Mouse (Mus musculus) 3134 (cell line): Measurements from ENCODE around the gene Nme7.

Experiments
- DNase-seq: peaks from one replicate; pipeline ENCODE4 v3.0.0-alpha.2; 2011; ENCODE audit warnings: low spot score; ENCODE audit not compliant: insufficient read length; ENCODE audit errors: extremely low read depth

Gene Nme7

DNA sequence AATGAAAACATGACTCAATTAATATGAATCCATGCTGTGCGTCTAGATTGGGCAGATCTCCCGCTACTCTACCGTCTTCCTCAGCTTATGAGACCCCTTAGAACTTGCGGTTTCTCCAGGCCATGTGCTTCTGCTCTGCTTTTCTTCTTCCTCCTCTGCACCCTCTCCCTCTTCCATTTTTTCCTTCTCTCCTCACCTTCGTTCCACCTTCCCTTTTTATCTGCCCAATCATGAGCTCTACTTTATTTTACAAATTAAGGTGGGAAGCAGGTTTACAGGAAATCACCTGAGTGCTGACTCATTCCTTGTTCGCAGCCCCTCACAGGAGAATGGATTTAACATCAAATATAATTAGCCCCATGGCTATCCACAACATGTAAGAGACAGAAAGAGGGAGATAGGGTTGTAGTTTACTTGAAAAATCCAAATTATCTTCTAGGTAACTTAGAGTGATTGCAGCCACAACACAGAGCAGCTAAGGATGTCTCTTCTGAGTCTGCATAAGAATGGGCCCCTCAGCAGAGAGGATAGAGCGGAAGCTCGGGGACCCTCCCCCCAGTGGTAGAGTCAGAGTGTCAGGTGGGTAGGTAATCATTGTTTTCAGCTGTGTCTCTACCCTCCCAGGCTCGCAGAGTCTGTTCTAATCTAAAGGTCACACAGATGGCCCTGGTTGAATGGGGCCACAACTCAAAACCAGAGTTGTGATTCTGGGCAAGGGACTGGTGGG is 73.0 kb downstream of the Nme7 start:
- no peak for DNase-seq

DNA sequence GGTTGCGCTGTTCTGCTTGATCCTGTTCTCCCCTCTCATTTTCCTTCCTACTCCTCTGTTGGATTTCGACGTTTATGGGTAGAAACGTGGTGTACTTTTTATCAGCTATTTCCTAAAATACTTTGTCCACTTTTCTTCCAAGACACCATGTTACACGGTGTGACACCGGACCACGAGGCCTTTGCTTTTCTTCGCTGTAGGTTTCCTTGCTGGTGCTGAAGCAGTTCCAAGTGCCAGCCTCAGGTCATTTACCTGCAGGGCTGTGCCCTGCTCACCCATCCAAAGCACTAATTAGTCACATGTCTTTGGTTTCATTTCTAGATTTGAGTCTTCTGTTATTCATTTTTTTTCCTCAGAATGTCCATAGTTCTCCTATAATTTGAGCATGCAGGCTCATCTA is 79.7 kb downstream of the Nme7 start:
- no peak for DNase-seq

DNA sequence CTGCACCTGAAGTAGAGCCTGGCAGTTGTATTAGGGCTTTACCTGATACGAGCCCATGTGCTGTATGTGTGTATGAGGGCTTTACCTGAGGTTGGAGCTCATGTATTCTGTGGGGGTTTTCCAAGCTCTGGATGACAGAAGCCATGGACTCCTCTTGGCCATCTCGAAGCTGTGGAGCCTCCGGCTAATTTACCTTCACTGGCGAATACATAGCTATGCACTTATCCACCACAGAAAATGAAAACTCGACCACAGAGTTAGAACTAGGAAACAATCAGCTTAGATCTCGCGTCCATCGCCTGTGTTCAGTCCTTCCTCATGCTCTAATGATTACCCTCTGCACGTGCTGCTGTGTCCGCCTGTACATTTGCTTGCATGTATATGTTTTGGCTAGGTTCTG is 80.4 kb downstream of the Nme7 start:
- no peak for DNase-seq

DNA sequence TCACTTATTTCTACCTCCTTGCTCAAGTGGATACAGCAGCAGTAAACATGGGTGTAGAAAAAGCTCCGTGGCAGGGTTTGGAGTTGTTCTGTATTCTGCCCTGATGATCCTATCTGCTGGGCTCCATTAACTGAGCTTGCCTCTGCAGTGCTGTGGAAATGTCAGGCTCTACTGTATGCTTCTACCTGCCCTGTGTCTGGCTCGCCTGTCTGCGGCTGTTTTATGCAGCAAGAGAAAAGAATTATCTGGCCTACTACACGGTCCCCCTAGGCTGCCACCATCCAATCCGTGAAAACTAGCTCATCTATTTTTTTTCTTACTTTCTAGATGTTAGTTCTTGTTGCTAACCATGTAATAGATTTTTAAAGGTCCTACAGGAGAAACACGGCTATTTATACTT is 81.1 kb downstream of the Nme7 start:
- DNase-seq = no peak

DNA sequence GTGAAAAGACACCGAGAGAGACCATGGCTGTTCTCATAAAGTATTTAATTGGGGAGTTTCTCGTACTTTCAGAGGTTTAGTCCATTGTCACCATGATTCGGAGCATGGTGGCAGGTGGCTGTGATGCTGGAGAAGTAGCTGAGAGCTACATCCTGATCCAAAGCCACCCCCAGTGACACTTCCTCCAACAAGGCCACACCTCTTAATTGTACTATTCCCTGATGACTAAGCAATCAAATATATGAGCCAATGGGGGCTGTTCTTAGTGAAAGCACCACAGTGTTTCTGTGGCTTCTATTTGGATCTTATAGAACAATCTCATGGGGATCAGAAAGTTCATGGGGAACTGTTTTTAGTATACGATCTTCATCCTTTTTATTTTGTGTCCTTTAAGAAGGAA is 85.8 kb downstream of the Nme7 start:
- DNase-seq = no peak

DNA sequence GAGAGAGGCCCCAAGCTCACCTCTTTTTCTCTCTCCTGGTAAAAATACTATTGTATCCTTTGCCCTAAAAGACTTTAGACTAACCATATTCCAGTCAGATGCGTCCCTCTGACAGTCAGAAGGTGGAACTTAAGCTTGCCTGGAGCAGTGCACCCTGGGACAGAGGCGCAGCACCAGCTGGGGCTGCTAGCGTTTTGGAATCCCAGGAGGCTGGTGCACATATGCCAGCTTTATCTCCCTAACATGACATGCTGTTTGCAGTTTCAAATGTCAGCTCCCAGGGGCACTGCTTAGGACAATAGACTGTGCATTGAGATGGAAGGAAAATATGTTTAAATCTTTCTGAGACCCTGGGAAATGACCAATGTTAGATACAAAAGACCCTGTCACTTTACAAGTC is 88.3 kb downstream of the Nme7 start:
- no peak for DNase-seq

DNA sequence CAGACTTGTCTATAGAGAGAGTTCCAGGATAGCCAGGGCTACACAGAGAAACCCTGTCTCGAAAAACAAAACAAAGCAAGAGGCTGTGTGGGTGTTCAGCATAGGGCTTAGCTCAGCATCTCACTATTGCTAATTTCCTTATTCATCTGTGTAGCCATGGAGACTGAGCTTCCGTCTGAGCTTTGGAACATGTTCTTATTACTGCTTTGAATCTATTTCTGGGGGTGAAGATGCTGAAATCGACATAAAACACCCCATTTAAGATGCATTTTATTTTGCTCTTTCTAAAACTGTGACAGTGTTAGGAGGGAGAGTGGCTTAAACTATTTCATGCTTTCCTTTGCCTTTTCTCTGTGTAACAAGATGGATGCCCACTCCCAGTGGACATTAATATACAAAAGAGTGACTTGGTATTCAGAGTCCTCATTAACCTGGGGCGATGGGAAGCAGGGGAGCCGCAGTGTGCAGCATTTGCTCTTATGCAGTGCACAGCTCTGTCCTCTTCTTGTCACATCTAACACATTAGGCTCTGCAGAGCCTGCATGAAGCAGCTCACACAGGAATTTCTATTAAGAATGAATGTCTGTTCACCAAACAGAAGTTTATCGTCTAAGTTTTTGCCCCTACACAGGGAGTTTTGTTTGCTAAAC is 91.3 kb downstream of the Nme7 start:
- no peak for DNase-seq

DNA sequence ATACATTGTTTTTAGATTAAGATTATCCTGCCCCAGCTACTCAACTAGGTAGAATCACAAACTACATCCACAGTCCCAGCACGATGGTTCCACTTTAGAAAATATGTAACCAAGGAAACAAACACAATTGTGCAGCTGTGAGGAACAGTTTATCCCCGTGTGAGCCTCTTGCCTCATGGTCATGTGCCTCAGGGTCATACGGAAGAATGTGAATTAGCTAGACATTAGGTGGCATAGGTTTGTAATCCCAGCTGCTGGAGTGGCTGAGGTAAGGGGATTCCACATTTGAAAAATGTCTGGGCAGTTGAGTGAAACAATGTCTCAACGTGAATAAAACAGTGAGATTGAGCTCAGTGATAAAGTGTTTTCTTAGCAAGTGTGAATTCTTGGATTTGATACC is 93.8 kb downstream of the Nme7 start:
- DNase-seq = no peak

DNA sequence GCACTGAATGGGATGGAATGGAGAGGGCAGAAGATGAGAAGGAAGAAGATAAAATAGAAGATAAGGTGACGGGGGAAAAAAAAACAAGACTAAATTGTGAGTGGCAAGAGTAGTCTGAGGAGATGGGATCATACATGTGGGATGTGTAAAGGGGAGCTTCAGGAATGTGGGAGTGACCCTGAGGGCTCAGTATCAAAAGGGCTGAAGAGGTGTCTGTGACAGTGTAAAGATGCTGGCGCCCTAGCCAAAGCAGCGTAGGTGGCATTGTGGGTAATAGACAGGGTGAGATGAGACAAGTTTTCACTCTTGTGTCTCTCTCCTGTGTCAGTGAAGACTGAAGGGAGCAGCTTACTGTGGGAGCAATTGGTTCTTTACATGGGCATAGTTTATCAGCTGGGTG is 95.7 kb downstream of the Nme7 start:
- no peak for DNase-seq

DNA sequence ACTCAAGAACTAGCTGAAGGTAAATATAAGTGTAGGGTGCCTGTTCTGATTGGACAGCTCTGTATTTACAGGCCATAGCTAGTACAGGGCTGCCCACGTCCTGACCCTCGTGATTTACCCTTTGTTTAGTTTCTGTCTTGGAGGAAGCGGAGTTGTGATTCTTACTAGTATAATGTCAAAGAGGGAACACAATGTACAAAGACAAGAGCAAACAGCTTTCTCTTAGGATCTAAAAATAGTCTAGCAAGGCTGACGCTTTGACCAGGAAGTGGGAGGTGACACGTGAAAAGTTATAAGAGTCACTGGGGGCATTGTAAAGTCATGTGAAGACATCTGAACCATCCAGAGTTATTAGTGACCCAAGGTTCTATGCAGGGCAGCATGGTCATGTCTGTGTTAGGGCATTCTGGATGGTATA is 101.5 kb downstream of the Nme7 start:
- no peak for DNase-seq

DNA sequence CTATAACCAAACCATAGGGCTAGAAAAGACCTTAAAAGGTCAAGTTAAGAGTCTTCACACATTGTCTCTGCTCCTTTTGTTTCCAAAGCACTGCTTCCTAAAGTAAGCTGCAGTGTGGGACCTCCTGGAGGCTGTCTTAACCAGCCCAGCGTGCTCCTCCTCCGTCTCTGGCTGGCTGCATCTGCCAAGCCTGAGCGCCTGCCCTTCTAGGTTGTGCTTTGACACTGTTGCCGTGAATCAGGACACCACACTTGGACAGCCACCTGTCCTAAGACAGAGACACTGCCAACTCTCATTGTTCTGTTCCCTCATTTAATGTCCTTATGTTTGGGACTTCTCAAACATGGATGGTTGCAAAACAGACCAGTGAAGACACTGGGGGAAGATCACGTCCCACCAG is 102.6 kb downstream of the Nme7 start:
- no peak for DNase-seq

DNA sequence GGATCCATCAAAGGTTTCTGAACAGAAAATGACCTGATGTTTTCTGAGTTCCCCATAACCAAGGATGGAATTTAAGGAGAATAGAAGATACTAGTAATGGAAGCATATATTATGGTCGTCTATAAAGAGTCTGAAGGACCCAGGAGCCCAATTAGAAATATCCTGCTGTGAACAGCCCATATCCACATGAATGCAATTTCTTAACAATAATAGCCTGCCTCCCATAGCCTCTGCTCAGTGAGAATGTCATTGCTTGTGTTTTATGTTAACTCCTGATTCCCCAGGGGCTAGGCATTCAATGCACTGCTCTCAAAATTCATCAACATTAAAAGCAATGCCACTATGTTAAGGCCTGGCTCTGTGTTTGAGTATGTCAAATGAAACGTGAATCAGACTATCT is 104.7 kb downstream of the Nme7 start:
- no peak for DNase-seq

DNA sequence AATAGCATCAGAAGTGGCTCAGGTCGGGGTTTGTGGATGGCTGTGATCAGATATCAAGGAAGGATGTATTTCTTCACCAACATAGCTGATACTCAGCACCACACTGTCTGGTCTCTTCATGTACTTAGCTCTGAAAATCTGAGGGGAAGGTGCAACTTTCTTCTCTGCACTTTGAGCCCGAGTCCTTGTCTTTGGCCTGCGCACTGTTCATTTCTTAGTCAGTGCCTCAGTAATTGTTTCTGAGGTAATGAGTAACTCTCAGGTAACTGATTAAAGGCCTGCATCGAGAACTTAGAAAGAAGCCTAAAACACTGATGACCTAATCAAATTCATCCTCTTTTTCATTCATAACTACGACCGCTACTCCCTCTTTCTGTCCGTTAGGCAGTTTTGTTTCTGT is 107.4 kb downstream of the Nme7 start:
- DNase-seq = no peak

DNA sequence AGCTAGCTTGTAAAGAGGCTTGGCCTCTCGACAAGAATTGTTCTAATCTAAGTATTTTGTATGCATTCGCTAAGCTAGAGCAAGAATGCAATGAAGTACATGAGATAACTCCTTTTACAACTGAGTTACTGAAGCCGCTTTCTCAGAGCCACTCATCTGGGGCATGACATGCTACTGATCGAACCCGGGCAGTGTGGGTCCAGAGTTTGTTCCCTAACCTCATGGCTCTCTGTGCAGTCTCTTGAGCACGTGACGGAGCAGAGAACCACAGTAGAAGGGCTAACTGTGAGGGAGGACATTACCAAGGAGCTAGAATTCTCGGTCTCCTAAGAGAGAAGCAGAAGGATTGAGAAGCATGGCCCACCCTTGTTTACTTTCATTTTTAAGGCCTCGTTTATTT is 109.0 kb downstream of the Nme7 start:
- no peak for DNase-seq

DNA sequence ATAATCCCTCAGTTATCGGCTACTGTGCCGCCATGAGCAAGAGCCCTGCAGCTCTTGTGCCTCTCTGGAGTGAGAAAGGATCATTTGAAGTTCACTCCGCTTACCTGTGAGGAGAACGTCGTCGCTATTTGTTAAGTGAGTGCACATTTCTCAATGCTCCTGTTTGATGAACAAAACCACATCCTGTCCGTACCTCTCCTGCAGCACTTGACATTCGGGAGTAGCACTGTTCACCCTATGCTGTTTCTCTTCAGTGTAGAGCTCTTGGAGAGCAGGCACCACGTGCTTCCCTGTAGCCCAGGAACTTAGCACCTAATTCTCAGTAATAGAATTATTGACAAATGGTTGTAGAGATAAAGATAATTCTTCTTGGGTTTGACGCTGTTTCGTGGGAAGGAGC is 109.7 kb downstream of the Nme7 start:
- DNase-seq = no peak

DNA sequence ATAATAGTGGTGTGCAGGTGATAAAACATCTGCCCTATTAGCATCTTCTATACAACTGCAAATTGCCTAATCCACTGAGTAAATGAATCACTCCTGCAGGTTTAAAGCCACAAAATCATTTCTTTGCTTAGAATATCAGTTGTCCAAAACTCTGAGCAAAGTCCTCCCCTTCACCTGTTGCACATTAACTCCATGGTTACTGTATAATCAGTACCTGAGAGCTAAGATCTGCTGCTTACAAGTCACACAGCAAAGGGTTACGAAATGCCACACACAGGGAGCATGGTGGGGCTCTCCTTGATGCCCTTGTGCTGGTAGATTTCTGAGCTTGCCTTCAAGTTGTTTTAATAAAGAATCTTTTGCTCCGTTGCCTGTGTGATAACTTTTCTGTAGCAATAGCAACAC is 111.4 kb downstream of the Nme7 start:
- no peak for DNase-seq

DNA sequence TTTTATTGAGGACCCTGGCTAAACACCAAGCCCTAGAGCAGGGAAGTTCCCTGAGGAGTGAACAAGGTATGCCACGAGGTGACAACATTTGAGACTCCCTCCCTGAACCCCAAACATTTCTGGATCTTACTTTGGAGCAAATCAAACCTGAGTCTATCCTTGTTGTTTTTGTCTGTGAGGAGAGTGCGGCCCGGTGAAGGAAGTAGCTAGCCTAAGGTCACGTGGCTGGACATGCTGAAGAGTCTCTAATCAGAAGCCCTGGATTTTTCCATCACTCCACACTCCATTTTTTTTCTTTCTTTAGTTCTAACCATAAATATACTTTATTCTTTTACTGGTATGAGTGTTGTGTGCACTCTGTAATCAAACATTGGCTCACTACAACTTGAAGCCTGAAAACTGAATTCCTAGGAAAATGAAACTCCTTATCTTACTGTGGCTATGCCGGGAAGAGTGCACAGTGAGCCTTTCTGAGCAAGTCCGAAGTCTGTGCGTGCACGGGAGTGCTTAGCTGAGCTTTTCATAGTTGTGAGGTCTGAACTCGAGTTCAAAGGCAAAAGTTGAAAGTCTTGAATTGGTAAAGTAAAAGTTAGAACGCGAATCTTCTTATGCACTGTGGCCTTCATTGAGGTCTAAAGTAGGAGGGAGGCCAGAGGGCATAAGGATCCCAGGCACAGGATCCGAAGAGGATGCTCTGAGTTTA is 112.9 kb downstream of the Nme7 start:
- DNase-seq = no peak

DNA sequence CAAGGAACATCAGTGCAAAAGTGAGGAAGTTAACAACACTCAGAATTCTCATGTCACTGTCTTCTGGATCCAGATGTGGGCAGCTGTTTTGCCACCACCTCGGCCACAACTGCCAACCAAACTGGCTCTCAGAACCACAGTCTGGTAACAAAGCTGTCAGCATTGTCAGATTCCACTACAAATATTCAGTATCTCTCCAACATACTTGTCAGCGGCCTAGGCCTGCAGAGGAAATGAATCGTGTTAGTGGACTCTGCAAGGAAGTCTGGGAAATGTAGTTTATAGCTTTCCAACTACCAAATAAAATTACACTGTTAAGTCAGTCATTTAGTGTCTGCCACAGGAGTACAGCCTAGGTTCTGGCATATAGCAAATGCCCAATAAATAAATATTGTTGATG is 113.7 kb downstream of the Nme7 start:
- DNase-seq = no peak

DNA sequence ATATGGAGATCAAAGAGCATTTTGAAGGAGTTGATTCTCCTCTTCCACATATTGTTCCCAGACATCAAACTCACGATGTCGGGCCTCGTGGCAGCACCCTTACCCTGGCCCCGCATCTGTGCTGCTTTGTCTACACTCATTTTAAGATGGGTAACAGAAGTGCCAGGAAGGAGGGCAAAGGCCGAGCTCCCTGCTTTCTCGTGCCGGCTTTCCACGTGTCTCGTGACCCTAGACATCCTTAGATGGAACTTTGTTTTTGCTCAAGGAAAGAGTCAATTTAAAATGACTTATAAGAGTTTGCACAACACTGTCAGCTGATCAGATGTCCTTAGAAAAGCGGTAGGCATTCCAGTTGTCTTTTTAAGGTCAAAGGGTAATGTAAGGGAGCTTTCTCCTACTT is 114.4 kb downstream of the Nme7 start:
- no peak for DNase-seq

DNA sequence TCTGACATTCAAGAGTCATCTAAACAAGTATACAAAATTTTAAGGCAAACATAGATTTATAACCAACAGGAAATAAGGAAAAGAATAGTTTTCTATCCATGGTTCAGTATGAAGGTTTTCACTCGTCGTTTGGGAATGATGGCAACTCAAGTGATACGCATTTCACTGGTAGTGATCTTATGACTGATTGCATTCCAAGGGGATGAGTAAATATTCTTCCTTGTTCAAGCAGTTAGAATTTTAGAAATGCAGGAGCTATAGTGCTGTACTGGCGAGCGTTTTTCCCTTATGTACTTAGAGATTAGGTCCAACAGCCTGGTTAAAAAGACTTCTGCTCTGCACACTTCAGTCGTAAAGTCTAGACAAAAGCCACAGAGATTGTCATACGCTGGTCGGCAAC is 115.5 kb downstream of the Nme7 start:
- DNase-seq = peak; percentile 42

DNA sequence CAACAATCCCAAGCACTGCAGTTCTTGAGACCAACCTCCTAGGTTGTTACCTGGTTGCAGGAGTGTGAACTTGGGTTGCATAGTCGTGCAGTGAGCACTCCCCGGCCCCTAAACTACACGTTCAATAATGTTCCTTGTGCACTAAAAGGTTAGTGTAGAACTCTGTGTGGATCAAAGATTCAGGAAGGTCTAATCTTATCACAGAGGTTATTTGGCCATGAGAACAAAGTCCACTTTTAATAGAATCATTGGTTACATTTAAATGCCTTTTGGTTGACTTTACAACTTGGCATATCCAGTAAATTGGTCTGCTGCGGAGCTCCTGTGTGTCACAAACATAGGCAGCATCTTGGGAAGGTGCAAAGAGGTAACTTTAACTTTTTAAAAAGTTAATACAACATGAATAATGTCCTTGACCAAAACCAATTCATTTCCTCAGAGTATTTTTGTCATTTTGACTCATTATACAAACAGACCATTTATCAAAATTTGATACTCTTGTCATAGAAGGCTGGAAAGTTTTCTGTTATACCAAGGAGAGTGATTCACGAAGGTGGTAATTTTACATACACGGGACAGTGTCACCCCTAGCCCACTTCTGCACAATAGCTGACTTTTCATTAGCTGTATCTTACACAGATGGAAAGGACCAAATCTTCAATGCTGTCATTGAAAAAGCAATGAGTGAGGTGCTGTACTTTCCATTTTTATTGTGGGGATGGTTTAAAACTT is 116.9 kb downstream of the Nme7 start:
- DNase-seq = no peak
